Mouse (Mus musculus) left cerebral cortex, adult 9 months (tissue): ENCODE data around the gene Rbms2.

ENCODE experiments used
- DNase-seq, 2 experiments: peaks; one replicate each; pipeline ENCODE4 v3.0.0; 2022; ENCODE audit warnings: low spot score in 2 of 2

Gene Rbms2

DNA sequence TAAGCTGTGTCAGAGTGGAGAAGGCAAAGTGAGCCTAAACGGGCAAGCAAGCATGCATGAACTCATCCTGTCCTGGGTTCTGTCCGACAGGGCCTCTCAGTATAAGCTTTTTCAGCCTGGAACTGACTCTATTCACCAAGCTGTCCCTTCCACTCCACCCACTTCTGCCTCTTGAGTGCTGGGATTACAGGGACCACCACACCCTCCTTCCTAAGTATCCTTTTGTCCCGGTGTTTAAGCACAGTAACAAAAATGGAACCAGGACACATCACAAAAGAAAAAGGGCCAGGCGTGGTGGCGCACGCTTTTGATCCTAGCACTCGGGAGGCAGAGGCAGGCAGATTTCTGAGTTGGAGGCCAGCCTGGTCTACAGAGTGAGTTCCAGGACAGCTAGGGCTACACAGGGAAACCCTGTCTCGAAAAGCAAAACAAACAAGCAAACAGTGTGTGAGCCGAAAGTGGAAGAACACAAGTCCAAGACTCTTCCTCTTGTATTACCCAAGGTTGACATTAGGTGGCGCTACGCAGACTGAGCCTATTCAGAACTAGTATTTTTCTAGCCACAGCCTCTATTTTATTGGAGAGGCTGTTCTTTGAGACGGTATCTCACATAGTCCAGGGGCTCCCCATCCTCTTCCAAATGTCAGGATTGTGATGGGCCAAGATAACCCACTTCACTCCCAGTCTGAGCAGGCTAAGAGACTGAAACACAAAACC is 39.7 kb downstream of the Rbms2 start:
- DNase-seq, result peak in 1 of 2 experiments; percentile 58

DNA sequence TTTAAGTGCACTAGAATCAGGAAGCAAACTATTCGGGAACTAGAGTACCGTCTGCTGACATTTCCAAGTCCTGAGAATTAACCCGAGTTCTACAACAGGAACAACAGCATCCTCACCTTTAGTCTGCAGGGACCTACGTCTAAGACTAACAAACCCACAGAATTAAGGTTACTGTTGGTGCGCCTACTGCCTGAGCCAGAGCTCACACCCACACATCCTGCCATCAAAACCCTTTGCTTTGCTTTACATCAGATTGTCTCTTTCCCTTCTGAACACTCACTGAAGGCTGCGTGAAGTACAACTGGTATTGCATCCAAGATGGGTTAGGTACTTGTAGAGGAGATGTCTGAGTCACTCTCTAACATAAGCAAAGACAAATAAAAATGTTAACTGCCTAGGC is 44.7 kb downstream of the Rbms2 start:
- no peak for DNase-seq

- peak; percentile 35 to 75 for DNase-seq
These were observed 46.3 kb downstream of the Rbms2 start for GRCm38 (mm10) chr10:128133650-128134332.

DNA sequence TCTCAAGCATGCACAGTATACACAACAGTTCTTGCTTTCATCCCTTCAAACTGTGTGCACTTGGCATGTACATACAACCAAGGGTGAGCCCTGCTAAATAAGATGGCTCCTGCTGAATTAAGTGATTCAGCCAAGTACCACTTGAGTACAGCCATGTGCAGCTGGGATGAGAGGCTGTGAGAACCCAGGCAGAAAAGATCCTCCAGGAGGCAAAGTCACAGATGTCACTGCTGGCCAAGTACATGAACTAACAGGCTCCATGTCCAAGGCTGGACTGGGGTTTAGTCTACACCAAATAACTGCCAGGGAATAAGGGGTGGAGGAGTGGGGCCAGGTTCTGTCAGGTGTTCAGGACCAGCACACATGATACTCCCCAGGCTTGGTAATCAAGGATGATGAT is 48.3 kb downstream of the Rbms2 start:
- DNase-seq, result no peak

DNA sequence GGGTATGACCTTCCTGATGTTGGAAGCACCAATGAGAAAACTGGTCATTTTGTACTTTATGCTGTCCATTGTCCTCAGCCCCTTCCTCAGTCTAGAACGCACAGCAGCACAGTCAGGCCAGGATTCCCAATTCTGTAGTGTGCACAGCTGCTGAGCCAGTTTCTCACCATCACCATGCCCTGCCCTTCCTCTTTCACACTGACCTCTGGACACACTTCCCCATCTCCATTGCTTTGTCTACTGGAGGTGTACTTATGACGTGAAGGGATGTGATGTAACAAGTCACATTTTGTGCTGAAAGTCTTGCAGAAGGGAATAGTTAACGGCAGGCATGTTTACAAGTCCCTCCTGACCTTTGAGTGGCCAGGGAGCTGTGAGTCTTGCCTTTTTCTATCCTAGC is 48.8 kb downstream of the Rbms2 start:
- DNase-seq, result no peak

DNA sequence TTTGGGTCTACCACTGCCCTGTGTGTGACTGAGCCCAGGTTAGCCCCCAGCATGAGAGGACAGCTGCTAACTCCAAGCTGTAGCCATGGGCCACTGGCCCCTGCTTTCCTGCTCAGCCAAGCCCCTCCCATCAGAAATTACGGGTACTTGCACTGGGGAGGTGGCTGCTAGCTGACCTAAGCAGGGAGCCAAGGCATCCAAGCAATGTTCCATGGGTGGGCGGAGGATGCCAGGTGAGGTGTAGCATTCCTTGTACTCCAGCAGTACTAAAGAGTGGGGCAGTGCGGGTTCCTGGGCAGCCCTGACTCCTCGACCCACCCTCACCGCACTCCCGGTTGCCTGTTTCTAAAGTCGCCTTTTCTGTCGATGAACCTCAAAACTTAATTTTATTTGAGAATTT is 52.0 kb downstream of the Rbms2 start:
- DNase-seq, result no peak

GRCm38 (mm10) chr10:128127497-128127896 is 52.6 kb downstream of the Rbms2 start:
- no peak for DNase-seq

- DNase-seq, result no peak
These were observed 54.1 kb downstream of the Rbms2 start for GRCm38 (mm10) chr10:128125951-128126350.

- no peak for DNase-seq
These were observed 55.3 kb downstream of the Rbms2 start for GRCm38 (mm10) chr10:128124831-128125230.

DNA sequence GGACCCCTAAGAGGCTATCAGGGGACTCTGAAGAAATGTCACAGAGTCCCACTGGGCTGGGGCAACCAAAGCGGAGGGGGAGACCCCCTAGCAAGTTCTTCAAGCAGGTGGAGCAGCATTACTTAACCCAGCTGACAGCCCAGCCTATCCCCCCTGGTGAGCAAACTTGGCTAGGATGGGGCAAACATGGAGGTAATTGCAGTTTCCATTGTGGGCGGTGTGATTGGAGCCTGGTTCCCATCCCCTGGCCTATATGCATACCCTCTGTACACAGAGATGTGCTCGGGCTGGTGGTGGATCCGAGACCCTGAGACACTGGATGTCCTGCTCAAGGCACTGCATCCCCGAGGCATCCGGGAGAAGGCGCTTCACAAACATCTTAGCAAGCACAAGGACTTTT is 56.3 kb downstream of the Rbms2 start:
- DNase-seq, result no peak

DNA sequence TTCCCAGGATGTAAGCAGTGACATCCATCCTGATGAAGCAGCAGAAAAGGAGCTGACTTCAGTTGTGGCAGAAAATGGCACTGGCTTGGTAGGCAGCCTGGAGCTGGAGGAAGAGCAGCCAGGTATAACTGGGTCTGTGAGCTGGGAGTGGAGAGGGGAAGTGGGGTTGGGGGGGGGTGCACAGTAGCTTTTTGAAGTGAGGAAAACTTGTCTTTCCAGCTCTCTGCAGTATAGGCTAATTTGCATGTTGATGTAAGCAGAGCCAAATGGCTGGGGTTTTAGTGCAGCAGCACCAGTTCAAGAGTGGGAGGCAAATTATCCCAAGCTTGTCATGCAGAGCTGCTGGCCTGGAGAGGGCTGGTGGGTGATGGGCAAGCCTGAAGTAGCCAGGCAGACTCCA is 68.9 kb downstream of the Rbms2 start:
- no peak for DNase-seq

DNA sequence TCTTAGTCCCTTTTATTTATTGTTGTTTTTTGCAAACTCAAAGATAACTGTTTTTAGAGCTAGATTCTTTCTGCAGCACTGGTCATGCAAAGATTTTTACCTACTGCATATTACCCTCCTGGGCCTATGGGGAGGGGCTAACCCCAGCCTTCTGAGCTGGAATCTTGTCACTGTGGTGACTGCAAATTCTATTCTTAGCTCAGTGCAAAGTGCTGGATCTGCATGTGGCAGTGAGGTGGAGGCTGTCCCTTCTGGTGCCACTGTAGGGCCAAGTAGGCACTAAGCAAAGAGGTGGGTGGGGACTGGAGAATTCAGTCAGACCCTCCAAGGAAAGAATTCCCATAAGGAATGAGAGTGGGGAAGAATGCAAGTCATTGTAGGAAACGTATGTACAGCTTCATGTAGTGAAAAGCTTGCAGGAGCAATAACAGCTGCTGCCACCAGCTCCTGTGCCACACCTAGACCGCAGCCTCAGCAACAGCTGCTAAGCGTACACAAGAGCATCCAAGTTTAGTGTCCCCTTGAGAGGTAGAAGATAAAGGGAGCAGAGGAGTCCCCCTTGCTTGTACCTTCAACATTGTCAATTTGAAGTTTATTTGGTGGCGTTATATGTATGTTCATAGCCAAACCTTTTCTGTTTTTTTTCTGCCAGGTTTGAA is 69.9 kb downstream of the Rbms2 start:
- no peak for DNase-seq

- DNase-seq, result peak in 1 of 2 experiments; percentile 49
These were observed 82.5 kb downstream of the Rbms2 start for GRCm38 (mm10) chr10:128097587-128097971.

DNA sequence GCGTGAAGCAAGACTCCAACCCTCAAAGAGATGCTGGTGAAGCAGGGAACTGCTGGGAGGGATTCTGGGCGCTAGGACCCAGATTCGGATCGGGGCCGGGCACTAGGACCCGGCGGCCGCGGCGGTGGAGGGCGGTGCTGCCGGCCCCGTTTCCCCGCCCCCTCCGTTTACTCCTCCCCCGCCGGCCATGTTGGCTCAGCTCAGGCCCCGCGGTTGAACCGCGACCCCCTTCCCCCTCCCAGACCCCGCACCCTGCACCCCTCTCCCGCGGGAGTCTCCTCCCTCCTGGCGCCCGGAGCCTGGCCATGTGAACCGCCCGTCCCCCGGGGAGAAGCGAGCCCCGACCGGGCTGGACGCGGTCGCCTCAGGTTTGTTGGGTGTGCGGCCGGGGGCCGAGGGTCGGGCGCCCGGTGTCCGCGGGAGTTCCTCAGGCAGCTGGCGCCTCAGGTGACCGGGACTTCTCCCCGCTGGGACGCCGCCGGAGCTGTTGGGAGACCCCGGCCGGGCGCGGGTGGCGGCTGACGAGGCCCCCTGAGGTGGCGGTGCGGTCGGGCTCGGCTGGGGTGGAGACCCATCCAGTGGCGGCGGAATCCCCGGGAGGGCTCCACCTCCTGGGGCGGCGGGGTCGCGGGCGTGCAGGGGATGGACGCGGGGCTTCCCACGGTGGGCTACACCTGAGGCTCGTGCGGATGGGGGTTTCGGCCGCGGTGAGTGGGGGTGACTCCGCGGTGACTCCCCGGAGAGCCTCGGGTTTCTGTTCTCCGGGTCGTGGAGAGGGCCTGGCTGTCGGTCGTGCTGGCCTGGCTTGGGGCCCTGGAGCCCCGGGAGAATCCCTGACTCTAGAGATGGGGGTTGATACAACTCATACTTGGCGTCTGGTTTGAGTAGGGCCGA is 83.2 kb downstream of the Rbms2 start:
- peak in 1 of 2 experiments; percentile 60 for DNase-seq

DNA sequence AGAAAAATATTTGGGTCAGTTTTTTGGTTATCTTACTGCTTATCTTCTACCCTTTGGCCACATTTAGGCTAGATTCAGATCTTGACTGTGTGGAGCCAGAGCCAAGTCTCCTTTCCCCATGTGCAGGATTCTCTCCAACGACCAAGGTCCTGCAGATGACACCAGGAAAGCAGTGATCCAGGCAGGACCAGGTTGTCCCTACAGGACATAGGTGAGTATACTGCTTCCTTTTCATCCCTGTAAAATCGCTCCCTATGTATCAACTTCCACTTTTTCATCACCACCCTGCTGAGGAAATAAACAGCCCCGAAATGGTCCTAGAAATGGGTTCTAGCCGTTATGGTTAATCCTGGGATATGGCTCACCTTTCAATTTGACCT is 83.8 kb downstream of the Rbms2 start:
- no peak for DNase-seq

- DNase-seq, result no peak
These were observed 85.0 kb downstream of the Rbms2 start for GRCm38 (mm10) chr10:128095003-128095636.

DNA sequence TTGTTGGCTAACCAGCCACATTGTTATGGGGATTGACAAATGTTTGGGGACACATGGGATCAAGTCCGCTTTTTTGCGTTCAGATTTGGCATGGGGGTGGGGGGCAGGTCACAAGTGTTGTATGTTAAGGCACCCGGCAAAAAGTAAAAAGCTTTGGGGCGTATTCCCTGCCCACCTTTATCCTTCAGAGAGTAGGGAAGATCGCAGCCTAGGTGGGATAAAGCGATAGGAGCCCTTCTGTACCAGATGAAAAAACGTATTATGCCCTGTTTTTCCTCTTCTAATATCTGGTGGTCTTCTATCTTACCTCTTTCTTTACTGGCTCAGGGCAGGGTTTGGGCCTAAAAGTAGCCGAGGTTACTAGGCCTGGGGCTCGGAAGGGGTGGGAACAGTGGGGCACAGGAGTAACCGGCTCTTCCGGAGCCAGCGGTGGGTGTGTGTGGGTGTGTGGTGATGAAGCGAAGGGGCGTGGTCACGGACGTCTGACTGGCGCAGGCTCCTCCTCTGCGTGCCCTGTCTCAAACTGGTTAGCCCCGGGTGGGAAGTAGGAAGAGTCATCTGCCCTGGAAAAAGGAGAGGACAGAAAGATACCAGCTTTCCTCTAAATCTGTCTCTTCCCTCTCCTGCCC is 85.6 kb downstream of the Rbms2 start:
- peak in 1 of 2 experiments; percentile 64 for DNase-seq

GRCm38 (mm10) chr10:128093496-128094294 is 86.4 kb downstream of the Rbms2 start:
- DNase-seq, result no peak

- DNase-seq, result peak in 1 of 2 experiments; percentile 71
These were observed 87.3 kb downstream of the Rbms2 start for GRCm38 (mm10) chr10:128092506-128093495.
